Mouse (Mus musculus) megakaryocyte progenitor cell, adult 5-6 weeks (primary cell): Measurements from ENCODE around the gene Aktip. TPM values are rescaled to one million over a fixed set of nuclear protein-coding genes. Genes with fewer than 3 reads are reported as not detected.

ENCODE experiments used
- ATAC-seq: replicated peaks from 2 replicates; pipeline ENCODE4 v1.8.0; 2016; ENCODE audit warnings: mild to moderate bottlenecking, moderate TSS enrichment, inconsistent platforms; ENCODE audit not compliant: poor library complexity
- total RNA-seq, 2 experiments: library from RNA; stranded (forward) in 1 of 2; stranded (reverse) in 1 of 2; fragments of 157-497, 149-512 nt in 1 of 2; fragments of 200-1000 nt in 1 of 2; gene quantifications; 2 replicates each; pipeline versions ENCODE4 v1.2.3 to v1.2.4; 2015 to 2017

The Aktip gene
- total RNA-seq (2015) = 7.9 and 9.6 TPM in 2 replicates
- total RNA-seq (2017) = 5.5 and 9.0 TPM in 2 replicates

DNA sequence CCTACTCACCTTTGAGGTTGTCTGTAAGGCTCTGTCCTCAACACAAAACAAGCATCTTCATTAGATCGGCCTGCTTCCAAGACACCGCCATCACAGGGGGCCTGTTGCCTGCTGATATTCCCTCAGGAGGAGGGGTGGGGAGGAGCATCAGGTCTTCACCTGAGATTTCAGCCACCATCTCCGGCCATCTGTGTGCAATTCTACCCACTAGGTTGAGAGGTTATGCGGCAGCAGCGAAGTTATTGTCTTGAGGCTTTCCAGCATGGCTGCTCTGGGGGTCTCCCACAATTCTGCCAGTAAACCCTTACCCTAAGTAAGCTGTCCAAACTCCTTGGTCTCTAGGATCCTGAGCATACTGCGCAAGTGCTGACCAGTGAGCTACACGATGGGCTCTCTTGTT, at the start of gene Aktip:
Gene Aktip, minus strand, starts transcription at position 101 of the 400 bp plus-strand sequence.
- no peak for ATAC-seq

DNA sequence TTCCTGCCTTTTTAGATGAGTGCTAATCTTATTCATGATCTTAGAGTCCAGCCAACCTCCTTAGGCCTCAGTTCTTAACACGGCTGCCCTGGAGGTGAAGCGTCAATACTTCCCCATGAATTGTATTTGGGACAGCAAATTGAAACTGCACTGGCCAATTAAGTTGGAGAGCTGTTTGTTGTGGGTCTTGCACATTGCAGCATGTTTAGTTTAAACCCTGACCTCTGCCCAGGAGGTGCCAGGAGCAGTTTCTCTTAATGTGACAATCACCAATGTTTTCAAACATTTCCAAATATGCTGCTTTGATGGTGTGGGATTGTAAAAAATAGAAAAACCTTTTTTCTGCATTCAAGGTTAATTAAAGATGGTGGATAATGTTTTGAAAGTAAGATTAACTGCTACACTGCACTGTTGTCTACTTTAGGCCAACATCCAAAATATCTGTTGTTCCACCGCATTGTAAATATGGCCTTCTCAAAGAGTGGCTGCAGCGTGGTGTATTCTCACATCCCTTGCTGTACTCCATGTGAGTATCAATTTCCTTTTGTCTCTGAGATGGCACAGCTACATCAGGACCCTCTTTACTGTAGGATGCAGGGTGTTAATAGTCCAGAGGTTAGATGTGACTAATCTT, 46.2 kb upstream of the Aktip start:
- ATAC-seq = no peak

DNA sequence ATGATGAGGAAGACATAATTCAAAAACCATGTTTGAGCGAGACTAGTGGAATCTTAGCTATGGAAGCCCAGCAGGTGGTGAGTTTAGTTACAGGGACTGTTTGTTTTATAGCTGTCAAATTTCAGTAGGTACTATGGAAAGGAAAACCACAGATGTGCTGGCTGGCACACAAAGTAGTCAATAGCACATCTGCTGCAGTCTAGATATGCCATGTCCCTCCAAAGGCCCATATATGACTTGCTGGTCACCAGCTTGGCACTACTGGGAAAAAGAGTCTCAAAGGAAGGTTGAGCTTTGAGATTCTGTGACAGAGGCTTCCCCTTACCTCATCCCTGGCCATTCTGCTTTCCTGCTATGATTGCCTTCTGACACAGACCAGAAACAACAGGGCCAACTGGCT, 42.9 kb upstream of the Aktip start:
- ATAC-seq = peak; percentile 70

DNA sequence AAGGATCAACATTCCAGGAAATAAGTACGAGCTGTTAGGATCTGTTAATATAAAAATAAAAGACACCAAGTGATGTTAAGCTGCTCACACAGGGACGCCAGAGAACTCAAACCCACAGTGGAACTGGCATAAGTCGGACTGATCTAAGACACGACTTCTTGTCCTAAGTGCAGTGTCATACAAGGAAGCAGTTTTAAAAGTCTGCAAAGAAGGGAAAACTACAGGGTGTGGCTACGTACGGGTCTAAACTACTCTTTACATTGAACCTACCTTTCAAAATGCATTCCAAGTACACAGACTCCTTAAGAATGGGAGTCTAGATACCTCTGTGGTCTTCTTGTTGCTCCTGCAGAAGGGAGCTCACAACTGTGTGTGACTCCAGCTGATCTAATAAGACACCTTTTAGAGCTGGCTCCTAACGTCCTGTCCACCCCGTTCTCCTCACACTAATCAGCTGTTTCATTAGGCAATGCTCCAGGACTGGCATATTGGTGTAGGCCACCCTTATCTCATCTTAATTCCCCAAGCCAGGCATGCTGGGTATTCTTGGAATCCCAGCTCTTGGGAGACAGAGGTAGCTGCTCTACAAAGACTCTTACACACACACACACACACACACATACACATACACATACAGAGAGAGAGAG, 42.2 kb upstream of the Aktip start:
- ATAC-seq = peak; percentile 21; the same call in 1 of the 2 replicates

DNA sequence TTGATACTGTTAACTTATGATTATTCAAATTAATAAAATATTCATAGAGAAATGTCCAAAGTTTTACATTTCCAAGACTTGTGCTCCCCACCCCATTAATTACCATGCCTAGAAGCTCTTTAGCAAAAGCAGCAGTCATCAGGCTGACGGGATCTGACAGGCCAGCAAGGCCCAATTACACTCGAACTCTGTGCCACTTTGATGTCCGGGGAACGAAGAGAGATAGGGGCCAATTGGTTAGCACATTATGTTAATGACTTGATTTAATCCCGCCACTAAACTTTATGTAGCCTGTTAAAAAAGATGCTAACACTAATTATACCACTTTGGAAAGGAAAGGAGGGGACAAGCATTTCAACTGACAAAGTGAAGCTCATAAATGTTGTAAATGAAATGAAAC, 41.6 kb upstream of the Aktip start:
- no peak for ATAC-seq

DNA sequence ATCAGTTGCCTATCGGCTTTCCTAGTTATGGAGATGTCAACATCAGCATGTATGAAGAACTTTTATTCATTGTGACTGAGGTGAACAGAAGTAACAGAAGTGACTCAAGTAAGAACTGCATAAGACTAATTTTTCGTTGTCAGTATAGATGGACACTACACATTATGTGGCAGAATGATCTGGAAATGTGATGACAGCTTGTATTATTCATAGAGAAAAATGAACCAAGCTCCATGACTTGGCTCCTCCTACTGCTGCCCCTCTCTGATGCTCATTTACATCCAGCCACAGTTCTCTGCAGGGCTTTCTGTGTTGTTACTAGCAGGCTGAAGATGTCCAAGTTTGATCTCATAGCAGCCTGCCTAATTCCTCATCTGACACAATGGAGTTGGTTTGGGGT, 37.4 kb upstream of the Aktip start:
- no peak for ATAC-seq

DNA sequence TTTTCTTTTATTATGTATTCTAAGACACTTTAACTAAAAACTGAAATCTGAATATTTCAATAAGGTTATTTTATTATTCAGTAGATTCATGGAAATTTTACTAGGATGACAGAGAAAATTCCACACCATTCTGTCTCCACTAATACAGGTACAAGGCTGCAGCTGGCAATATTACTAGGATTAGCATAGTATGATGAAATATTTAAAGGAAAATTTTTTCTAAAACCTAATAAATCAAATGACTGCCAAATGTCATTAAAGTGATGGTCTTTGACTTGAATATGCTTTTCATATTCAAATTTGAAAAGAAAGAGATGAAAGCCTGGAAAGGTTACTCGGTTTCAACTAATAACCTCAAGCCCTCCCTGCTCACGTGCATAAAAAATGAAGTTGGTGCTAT, 34.3 kb upstream of the Aktip start:
- no peak for ATAC-seq

DNA sequence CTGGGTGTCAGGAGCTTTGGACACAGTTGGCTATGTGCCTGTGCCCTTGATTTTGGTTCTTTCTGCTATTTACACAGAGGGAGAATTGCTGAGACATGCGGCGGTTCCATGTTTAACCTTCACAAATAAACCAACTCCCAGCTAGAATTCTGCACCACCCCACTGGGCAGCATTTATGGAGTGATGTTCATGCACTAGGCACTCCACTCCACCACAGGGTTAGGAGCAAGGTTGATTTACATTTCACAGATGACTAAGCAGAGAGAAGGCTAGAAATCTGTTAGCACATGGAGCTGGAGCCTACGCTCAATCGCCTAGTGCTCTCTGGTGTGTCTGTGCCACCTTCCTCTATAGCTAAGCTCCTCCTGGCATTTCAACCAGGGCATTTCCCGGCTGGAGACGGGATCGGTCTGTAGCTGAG, 27.7 kb upstream of the Aktip start:
- no peak for ATAC-seq

DNA sequence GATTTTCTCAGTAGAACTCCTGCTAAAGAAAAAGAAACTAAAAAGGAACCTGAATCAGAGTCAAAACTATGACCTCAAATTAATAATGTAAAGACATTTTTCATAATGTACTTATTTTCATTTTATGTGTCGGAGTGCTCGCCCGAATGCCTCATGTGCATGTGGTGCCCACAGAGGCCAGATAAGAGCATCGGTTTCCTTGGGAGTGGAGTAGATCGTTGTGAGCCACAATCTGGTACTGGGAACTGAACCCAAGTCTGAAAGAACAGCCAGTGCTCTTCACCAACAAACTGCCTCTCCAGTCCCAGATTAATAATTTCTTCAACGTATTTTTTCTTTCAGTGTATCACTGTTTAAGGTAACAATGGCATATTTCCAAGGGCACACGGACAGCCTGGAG, 24.5 kb upstream of the Aktip start:
- peak; percentile 61 for ATAC-seq

DNA sequence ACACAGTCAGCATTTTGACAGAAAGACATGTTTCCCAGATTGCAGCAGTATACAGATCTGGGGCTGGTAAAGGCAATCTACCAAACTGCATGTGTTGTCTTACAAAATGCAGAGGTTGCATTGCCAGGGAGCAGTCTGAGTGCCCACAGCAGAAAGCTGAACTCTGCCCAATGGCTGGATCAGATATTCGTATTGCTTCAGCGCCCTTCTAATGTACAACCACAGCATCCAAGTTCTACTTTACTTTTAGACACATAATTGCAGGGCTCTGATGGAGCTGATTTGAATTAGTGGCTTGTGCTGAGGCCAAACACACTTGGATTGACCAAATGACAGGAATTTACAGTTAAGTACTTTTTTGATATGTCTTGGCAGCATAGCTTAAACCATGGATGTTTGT, 22.1 kb upstream of the Aktip start:
- ATAC-seq = no peak

DNA sequence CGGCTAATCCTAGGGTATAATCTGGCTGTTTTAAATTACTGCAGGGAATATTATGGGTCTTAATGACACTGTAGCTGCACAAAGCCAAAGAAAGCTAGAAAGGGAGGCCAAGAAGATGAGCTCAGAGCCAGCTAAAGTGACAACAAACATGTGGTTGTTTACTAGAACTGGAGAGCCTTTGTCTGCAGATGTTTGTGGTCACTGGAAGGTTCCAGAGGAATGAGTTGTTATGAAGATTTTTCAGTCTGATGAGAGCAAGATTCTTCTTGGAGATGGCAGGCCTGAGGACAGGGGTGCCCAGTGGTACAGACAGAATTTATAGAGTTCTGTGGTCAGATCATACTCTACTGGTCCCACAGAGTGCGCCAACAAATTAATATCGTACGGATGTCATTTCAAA, 18.5 kb upstream of the Aktip start:
- ATAC-seq = no peak

DNA sequence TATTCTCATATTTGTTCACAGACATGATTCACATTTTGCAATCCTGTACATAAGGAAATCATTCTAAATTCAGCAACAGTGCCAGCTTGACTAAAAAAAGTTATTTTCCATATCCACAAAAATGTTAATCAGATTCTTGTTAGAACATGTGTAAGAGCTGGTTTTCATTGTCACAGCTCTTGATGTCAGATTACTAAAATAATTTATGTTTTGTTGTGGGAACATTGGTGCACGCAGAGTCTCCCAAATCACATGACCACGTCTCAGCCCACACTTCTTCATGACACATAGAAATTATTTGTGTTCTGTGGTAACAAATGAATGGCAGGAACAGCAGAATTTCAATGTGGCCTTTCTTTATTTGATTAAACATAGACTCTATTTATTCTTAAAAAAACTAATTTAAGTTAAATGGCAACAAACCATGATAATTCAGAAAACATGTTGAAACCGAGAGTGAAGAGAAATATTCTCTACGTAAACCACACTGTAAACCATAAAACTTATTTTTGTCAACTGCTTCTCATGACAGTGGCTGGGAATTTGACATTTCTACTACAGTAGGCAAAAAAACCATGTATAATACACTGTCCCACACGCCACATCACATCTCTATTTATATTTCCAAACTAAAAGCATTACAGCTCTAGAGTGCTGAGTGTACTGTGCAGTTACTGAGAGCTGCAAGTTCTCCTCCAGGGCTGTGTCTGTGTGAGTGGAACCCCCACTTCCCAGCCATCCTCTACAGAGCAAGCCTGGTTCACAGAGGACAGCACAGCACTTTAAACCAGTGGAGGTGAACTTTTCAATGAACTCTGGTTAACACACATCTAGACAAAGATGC, 17.5 kb upstream of the Aktip start:
- no peak for ATAC-seq

DNA sequence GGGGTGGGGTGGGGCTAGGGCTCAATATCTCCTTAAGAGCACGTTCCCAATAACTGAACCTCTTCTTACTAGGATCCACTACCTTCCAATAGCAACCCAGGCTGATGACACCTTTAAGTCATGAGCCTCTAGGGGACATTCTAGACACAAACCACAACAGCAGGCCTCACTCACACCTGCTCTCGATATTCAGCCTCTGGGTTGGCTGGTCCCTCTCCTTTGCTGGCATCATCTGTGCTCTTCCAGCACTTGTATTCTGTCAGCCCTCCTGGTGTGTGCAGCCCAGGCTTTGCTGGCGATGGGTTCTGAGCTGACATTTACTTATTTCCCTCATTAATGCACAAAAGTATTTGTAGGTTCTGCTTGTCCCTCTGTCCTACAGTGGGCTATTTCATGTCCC, 14.5 kb upstream of the Aktip start:
- no peak for ATAC-seq

DNA sequence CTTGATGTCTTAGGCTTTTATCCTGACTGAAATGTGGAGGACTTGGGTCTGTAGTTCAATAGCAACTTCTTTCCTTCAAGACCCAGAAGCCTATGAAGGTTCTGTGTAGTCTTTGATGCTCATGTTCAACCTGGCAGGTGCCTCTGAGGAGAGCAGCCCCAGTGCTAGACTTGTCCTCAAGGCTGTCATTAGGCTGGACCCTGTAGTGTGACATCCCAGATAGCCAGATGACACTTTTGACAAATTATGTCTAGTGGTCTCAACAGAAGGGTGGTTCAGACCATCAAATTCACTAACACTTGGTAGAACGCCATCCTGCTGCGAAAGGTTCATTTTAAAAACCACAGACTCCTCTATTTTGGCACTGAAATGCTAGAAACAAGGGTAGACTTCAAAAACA, 13.2 kb upstream of the Aktip start:
- ATAC-seq = no peak

DNA sequence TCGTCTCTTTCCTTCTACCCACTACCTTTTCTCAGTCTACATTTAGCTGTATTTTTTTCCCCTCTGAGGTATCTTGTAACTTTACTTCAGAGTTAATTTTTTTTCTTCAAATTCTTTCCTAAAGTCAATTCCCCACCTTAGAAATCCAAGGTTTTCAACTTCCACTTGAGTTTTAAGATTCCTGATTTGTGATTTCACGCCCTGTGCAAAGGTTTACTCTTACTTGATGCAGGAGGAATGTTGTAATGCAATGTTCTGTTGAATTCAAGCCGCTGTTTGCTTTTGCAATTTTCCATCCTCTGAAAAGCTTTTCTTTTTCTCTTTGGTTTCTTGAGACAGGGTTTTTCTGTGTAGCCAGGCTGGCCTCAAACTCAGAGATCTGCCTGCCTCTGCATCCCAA, 9.9 kb upstream of the Aktip start:
- no peak for ATAC-seq

DNA sequence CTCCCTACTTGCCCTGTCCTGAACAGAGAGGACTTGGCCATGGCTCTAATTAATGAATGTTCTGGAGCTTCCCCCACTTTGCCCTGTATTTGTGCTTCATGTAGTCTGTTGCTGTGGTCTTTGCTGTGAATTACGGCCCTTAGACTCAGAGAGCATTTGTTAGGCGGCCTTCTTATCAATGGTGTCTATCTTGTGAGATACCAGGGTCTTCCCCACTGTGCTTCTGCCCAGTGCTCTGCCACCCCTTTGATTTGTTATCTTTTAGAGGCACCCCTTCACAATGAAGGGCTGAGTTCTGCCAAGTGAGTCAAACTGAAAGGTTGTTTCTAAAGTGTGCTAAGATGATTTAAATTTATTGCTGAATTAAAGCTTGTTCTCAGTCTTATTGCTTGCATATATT, 7.9 kb upstream of the Aktip start:
- 0 out of 2 replicates have a peak, but pooled peaks have one; percentile 26 for ATAC-seq

DNA sequence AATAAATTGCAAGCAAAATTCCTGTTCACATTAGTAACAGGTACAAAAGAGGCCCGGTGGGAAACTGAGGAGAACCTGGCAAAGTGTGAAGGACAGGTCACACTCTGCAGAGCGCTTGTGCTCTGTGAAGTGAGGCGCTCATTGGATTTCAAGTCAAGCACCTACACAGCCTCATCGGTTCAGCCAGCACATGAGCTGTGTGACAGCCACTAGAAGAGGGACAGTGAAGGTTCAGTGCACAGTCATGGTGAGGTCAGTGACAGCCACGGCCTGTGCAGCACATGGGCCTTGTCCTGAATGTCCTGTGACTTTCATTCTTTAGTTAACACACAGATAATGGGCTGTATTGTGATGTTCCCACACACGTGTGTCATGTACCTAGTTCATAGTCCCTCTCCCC, 6.1 kb upstream of the Aktip start:
- ATAC-seq = no peak

DNA sequence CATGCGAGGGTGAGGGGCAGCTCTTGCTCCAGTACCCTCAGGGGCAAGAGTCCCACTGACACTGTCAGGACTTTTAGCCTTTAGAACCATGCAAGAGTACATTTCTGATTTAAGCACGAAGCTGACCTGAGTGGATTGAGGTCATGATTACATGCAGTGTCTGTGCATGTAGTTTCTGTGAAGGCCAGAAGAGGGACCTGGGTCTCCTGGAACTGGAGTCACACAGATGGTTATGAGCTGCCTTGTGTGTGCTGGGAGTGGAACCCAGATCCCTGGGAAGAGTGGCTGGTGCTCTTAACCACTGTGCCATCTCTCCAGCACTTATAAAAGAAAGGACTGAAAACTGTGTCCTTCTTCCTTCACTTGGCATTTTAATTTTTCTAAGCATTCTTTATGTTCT, 1.4 kb upstream of the Aktip start:
- ATAC-seq = 0 out of 2 replicates have a peak, but pooled peaks have one; percentile 34

DNA sequence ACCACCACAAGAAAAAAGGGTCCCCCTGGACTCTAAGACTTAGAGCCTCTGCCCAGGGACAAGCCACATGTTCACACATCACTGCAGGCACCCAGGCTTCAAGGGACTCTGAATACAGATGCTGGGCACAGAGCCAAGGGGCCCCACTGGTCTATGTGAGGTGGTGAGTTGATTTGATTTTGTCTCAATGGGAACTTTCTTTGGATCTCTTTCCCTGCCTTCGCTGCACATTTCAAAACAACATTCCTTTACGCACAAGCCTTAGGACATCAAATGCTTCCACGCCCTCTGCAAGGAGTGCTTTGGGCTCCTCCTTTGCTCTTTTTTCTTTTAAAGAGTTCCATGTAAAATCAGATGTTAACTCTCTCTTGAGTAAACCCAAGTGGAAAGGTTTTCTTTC, 1.7 kb downstream of the Aktip start:
- no peak for ATAC-seq

DNA sequence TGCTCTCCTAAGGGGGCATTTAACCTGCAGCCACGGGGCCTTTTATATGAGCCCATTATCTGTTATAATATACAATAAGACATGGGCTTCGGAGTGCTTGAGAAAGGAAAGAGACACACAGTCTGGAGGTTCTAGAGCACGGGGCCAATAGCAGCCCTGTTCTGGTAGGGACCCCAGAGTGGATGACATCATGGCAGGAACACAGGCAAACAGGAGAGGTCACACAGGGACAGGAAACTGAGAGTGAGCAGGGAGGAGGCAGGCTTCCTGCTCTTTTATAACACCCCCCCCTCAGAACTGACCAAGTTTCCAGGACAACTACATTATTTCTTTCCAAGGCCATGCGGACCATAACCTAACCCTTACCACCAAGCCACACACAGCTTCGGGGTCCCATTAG, 2.5 kb downstream of the Aktip start:
- peak; percentile 42 for ATAC-seq

DNA sequence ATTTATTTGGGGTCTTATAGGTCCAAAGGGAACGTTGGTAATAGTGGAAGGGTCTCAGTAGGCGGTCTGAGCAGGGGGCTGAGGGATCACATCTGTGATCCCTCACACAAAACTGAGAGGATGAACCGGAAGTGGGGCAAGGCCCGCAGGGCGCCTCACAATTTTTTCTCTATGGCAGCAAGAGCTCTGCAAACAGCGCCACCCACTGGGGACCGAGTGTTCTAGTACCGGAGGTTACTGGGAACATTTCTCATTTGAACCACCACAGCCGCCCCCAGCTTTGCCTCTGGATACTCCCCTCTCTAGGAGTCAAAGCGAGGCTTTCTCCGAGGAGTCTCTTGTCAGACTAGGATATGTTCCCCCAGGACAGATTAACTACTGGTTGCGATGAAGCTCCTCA, 3.1 kb downstream of the Aktip start:
- 0 out of 2 replicates have a peak, but pooled peaks have one; percentile 32 for ATAC-seq

DNA sequence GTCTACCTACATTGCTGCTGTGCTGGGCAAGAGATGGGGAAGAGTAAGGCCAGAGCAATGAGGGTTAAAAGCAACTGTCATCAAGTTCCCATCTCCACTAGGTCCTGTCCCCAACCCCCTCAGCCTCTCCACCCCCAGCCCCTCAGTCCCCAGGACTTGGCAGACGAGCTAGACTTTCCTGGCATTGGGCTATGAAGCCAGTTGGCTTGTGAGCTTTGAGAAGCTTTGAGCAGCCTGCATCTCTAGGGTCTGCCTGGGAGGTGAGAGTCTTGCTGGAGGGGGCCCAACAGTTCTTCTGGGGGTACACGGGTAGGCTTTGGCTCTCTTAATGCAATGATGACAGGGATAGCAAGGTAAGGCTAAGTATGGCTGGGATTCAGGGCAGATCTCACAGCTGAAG, 5.7 kb downstream of the Aktip start:
- no peak for ATAC-seq
